Mouse (Mus musculus) brain, embryonic 14.5 days (tissue): ENCODE measurements around the gene Rmnd5b.

Experiments
- CTCF ChIP-seq: fragments of 200-500 bp; IDR thresholded peaks from 2 replicates; pipeline ENCODE4 v1.5.1; 2012; ENCODE audit warnings: inconsistent platforms, mild to moderate bottlenecking, moderate library complexity, borderline replicate concordance; ENCODE audit not compliant: insufficient read depth, insufficient read length; ENCODE audit errors: extremely low read depth
- POLR2A ChIP-seq: fragments of 200-500 bp; IDR thresholded peaks from 2 replicates; pipeline ENCODE4 v1.6.1; 2012; ENCODE audit warnings: mild to moderate bottlenecking, inconsistent platforms, borderline replicate concordance; ENCODE audit not compliant: poor library complexity, insufficient read depth, insufficient read length, severe bottlenecking; ENCODE audit errors: extremely low read depth

- TF ChIP-seq CTCF (no peak), POLR2A (no peak)
These were observed 59.2 kb downstream of the Rmnd5b start for GRCm38 (mm10) chr11:51576454-51576853.
